Mouse (Mus musculus) neural tube, embryonic 15.5 days (tissue): Measurements from ENCODE around the gene Mcpt9. TPM values are rescaled to one million over a fixed set of nuclear protein-coding genes. Genes with fewer than 3 reads are reported as not detected.
"Not testable (repeated sequence)": the region's sequence is repeated elsewhere in the genome, so short reads cannot be mapped to it uniquely, and the experiment has no call there.

Source experiments
- ATAC-seq: fragments of 200-750 bp; cut with Nextera tagmentation; 2 replicates; pipeline ENCODE4 v1.8.0; 2017; ENCODE audit warnings: mild to moderate bottlenecking, moderate TSS enrichment, moderate library complexity; ENCODE audit not compliant: low FRiP score
- H3K27ac ChIP-seq: fragments of 300-500 bp; sonication (generic); replicated peaks from 2 replicates; pipeline ENCODE4 v1.5.1; 2015; ENCODE audit warnings: mild to moderate bottlenecking, inconsistent platforms
- H3K27me3 ChIP-seq: fragments of 300-500 bp; sonication (generic); replicated peaks from 2 replicates; pipeline ENCODE4 v1.6.1; 2015; ENCODE audit warnings: inconsistent platforms
- H3K36me3 ChIP-seq: fragments of 300-500 bp; sonication (generic); 2 replicates; pipeline ENCODE4 v1.6.1; 2015; ENCODE audit warnings: inconsistent platforms
- H3K4me1 ChIP-seq: fragments of 300-500 bp; sonication (generic); 2 replicates; pipeline ENCODE4 v1.6.1; 2015; ENCODE audit warnings: inconsistent platforms
- H3K4me2 ChIP-seq: fragments of 300-500 bp; sonication (generic); 2 replicates; pipeline ENCODE4 v1.6.1; 2015; ENCODE audit warnings: inconsistent platforms, mild to moderate bottlenecking, moderate library complexity
- H3K4me3 ChIP-seq: fragments of 300-500 bp; sonication (generic); replicated peaks from 2 replicates; pipeline ENCODE4 v1.5.1; 2015; ENCODE audit warnings: mild to moderate bottlenecking, inconsistent platforms
- H3K9ac ChIP-seq: fragments of 300-500 bp; sonication (generic); replicated peaks from 2 replicates; pipeline ENCODE4 v1.6.1; 2015; ENCODE audit warnings: mild to moderate bottlenecking, inconsistent platforms
- H3K9me3 ChIP-seq: fragments of 300-500 bp; sonication (generic); replicated peaks from 2 replicates; pipeline ENCODE4 v1.6.1; 2016; ENCODE audit warnings: inconsistent platforms
- WGBS: fragments of 180-500 bp; shearing (Covaris S2); methylation state at CpG from one replicate; pipeline ENCODE4 v1.1.7; 2015; ENCODE audit warnings: mixed read lengths; 5-methylcytosine and 5-hydroxymethylcytosine counted together
- polyA plus RNA-seq: library from polyadenylated mRNA; unstranded; fragments of >200 nt; fragmentation: Nextera tagmentation; extraction: Ambion mirVana; gene quantifications from 2 replicates; pipeline ENCODE4 v1.2.1, GENCODE M21; 2015

The Mcpt9 gene
- polyA plus RNA-seq: not detected in 2 replicates

DNA sequence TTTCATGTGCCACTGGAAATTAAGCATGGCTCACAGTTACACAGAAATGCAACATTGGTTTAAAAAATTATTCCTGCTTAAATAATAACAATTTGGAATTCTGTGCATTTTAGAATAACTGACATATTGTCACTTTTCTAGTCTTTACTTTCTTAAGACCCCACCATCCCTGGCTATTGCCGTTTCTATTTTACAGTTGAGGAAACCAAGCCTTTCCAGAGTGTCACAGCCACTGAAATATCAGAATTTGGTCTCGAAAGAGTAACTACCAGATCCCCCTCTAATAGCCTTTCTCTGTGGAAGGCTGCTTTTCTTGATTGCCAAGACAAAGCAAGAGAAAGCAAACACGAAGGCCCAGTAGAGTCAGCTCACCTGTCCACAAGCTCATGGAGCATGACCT lies at the start of gene Mcpt9:
Gene Mcpt9 (minus strand): TSS at position 101 of the 400 bp plus-strand sequence.
- ATAC-seq, H3K4me1 ChIP-seq, H3K4me3 ChIP-seq, H3K4me2 ChIP-seq, H3K27ac ChIP-seq, H3K36me3 ChIP-seq, H3K9me3 ChIP-seq, H3K9ac ChIP-seq, H3K27me3 ChIP-seq: not testable (repeated sequence)
- WGBS: 89% methylated on average over 3 of the region's 3 CpGs

DNA sequence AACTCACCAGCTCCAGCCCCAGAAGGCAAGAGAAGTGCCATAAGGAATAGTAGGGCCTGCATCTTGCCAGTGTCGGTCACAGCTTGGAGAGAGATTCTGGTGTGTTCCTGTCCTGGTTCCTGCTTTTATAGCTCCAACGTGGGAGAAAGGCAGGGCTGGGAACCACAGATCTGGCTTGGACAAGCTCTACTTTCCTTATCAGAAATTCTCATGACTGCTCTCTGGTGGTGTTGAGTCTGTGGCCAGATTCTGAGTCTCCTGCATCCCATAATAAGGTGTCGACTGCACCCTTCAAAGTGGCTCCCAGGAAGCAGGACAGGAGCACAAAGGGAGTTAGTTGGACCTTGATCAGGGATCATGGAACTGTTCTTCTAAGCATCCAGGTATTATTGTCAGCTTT lies 31.9 kb upstream of the Mcpt9 start, which contains the start of gene Mcpt4:
Gene Mcpt4 (minus strand): TSS at position 101 of the 400 bp plus-strand sequence.
- not testable (repeated sequence) for ATAC-seq, H3K4me1 ChIP-seq, H3K4me2 ChIP-seq, H3K9me3 ChIP-seq, H3K27ac ChIP-seq, H3K9ac ChIP-seq, H3K27me3 ChIP-seq, H3K4me3 ChIP-seq, H3K36me3 ChIP-seq
- WGBS: 85% methylated on average over 3 of the region's 3 CpGs

DNA sequence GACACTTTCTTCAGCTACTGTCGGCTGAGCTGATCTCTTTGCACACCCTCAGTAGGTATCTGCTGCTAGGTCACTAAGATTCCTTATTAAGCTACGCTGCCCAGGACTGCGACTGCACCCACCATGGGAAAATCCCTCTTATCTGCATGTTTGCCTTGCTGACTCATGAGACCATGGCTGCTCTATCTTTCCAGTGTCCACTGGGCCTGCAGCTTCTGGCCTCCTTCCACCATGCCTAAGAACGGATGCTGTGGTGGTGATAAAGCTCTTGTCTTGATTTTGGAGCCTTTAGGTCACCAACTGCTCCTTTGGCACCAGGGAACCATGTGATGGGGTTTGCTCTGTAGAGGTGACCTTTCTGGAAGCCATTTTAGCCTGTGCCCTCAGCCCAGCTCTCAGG lies 27.4 kb upstream of the Mcpt9 start:
- Histone ChIP-seq H3K36me3 (no peaks in the 10 kb centered on the region), H3K4me2 (no peak overlapping the region), H3K4me1 (no peaks in the 10 kb centered on the region), H3K27me3 (no peaks in the 10 kb centered on the region), H3K4me3 (no peak overlapping the region), H3K9ac (no peak overlapping the region), H3K9me3 (no peaks in the 10 kb centered on the region), H3K27ac (no peak overlapping the region)
- WGBS: 89% methylated on average over 4 of the region's 4 CpGs
- no peak for ATAC-seq

DNA sequence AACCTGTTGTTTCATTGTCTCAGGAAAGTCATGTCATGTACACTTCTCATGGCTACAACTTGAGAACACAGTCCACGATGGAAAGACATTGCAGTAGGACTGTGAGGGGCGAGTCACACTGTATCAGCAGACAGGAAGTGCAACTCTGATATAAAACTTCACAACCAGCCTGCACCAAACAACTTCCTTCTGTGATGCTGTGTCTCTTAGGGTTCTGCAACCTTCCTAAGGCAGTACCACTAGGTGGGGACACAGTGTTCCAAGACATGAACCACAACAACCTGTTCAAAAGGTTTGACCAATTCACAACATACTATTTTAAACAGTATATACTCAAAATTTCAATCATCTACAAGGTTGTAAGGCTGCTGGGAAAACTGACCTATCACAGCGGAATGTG lies 25.1 kb upstream of the Mcpt9 start:
- Histone ChIP-seq H3K36me3 (no peaks in the 10 kb centered on the region), H3K4me1 (no peaks in the 10 kb centered on the region), H3K27me3 (no peaks in the 10 kb centered on the region), H3K9me3 (no peaks in the 10 kb centered on the region), H3K9ac (no peak overlapping the region), H3K27ac (no peak overlapping the region), H3K4me2 (no peak overlapping the region), H3K4me3 (no peak overlapping the region)
- ATAC-seq: no peak
- 91% methylated on average over 3 of the region's 3 CpGs for WGBS

DNA sequence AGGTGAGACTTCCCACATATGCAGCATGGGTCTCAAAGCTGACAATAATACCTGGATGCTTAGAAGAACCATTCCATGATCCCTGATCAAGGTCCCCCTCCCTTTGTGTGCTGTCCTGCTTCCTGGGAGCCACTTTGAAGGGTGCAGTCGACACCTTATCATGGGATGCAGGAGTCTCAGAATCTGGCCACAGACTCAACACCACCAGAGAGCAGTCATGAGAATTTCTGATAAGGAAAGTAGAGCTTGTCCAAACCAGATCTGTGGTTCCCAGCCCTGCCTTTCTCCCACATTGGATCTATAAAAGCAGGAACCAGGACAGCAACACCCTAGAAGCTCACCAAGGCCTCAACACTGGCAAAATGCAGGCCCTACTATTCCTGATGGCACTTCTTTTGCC lies 11.5 kb upstream of the Mcpt9 start, which contains the start of gene Mcpt2:
Gene Mcpt2 (plus strand): TSS at position 250 of the 400 bp plus-strand sequence.
- H3K27ac ChIP-seq, H3K9me3 ChIP-seq, H3K4me3 ChIP-seq, H3K4me2 ChIP-seq, H3K36me3 ChIP-seq, H3K27me3 ChIP-seq, H3K4me1 ChIP-seq, H3K9ac ChIP-seq, ATAC-seq: not testable (repeated sequence)
- WGBS: 88% methylated on average over 1 of the region's 1 CpGs

DNA sequence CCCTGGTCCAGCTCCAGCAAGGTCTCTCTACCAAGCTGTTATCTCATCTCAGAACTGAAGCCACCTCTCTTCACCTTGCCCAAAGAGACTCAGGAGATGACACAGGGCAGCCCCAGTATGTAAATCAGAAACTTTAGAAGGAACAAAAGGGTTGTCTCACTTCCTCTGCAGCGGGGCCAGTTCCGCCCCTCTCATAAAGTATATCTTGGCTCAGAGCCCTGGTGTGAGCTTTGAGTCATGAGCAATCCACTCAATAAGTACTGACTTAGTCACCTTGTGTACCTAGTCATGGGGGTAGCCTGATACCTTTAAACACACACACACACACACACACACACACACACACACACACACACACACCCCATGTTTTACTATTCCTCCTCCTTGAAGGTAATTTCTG lies 4.1 kb upstream of the Mcpt9 start:
- no peaks in the 10 kb centered on the region for H3K27me3 ChIP-seq
- no peak for ATAC-seq
- no peaks in the 10 kb centered on the region for H3K9me3 ChIP-seq
- WGBS: 77% methylated on average over 2 of the region's 2 CpGs
- H3K36me3 ChIP-seq: no peaks in the 10 kb centered on the region
- H3K4me2 ChIP-seq: no peak overlapping the region
- no peak overlapping the region for H3K4me3 ChIP-seq
- H3K4me1 ChIP-seq: no peaks in the 10 kb centered on the region
- no peak overlapping the region for H3K9ac ChIP-seq
- no peak overlapping the region for H3K27ac ChIP-seq

DNA sequence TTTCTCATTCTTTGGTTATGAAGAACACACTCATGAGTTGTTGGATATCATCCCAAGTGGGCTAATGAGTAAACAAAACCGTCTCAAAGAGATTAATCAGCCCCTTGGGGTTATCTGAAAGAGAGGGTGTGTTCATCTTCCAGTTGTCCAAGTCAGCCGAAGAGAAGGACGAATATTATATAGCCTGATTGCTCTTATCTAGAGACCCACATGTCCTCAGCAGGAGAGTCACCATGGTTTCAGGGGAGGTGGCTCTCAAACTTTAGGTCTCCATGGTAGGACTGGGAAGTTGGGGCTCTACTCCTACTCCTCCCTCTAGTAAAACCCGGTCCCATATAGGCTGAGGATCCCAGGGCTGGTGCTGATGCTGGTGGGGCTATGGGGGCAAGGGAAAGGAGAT lies 9.0 kb downstream of the Mcpt9 start:
- H3K9me3 ChIP-seq, H3K27ac ChIP-seq, H3K27me3 ChIP-seq, H3K4me3 ChIP-seq, H3K9ac ChIP-seq, H3K4me1 ChIP-seq, ATAC-seq, H3K4me2 ChIP-seq, H3K36me3 ChIP-seq: not testable (repeated sequence)
- WGBS: 87% methylated on average over 4 of the region's 4 CpGs

DNA sequence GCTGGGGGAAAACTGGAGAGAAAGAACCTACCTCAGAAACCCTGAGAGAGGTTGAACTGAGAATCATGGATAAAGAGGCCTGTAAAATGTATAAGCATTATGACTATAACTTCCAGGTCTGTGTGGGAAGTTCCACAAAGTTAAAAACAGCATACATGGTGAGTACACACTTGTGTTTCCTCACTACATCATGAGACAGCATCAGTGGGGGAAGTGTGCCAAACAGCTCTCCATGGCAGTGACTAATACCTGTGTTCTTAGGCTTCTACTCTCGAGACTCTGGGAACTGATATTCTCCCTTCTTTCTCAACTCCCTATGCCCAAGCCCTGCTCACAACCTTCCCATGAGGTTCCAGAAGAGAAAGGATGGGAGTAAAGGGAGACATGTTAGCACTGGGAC lies 10.8 kb downstream of the Mcpt9 start:
- no peaks in the 10 kb centered on the region for H3K27me3 ChIP-seq
- H3K4me1 ChIP-seq: no peaks in the 10 kb centered on the region
- H3K4me2 ChIP-seq: no peak overlapping the region
- no peaks in the 10 kb centered on the region for H3K36me3 ChIP-seq
- no peak overlapping the region for H3K27ac ChIP-seq
- 77% methylated on average over 1 of the region's 1 CpGs for WGBS
- H3K9ac ChIP-seq: no peak overlapping the region
- ATAC-seq: no peak
- H3K4me3 ChIP-seq: no peak overlapping the region
- H3K9me3 ChIP-seq: no peaks in the 10 kb centered on the region

DNA sequence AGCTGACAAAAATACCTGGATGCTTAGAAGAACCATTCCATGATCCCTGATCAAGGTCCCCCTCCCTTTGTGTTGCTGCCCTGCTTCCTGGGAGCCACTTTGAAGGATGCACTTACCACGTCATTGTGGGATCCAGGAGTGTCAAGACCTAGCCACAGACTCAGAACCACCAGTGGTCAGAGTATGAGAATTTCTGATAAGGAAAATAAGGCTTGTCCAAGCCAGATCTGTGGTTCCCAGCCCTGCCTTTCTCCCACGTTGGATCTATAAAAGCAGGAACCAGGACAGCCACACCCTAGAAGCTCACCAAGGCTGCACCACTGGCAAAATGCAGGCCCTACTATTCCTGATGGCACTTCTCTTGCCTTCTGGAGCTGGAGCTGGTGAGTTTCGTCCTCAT lies 12.6 kb downstream of the Mcpt9 start, which contains the start of gene Mcpt1:
Gene Mcpt1 (plus strand): TSS at position 301 of the 400 bp plus-strand sequence.
- not testable (repeated sequence) for H3K9me3 ChIP-seq, H3K4me2 ChIP-seq, H3K36me3 ChIP-seq, H3K4me3 ChIP-seq, ATAC-seq, H3K27me3 ChIP-seq, H3K4me1 ChIP-seq, H3K27ac ChIP-seq, H3K9ac ChIP-seq
- 85% methylated on average over 3 of the region's 3 CpGs for WGBS

DNA sequence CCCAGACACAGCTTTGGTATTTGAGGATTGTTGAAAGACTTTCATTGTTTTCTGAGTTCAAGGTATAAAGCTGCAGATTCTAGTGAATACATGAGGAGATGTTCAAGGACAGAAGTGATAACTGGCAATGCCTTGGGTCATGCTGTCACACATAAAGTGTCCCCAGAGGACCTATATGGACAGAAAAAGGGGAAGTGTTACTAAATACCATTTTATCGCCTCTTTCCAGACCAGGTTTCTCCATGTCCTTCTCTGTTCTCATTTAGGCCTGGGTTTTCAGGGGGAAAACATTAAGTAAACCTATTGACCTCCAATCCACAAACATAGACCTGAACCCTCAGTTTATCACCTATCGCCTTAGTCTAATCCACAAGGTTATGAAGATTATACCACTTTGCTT lies 16.4 kb downstream of the Mcpt9 start:
- Histone ChIP-seq H3K27ac (no peak overlapping the region), H3K9ac (no peak overlapping the region), H3K9me3 (no peaks in the 10 kb centered on the region), H3K27me3 (no peaks in the 10 kb centered on the region), H3K36me3 (no peaks in the 10 kb centered on the region), H3K4me1 (no peaks in the 10 kb centered on the region), H3K4me3 (no peak overlapping the region), H3K4me2 (no peak overlapping the region)
- ATAC-seq: no peak
- WGBS: 97% methylated on average over 2 of the region's 2 CpGs

DNA sequence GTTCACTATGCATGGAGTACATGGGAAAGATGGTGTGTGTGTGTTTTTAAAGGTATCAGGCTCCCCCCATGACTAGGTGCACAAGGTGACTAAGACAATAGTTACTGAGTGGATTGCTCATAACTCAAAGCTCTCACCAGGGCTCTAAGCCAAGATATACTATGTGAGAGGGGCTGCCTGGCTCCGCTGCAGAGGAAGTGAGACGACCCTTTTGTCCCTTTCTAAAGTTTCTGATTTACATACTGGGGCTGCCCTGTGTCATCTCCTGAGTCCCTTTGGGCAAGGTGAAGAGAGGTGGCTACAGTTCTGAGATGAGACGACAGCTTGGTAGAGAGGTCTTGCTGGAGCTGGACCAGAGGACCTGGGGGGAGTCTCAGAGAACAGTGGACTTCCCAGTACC lies 17.1 kb downstream of the Mcpt9 start:
- no peak overlapping the region for H3K4me2 ChIP-seq
- H3K36me3 ChIP-seq: no peaks in the 10 kb centered on the region
- no peaks in the 10 kb centered on the region for H3K9me3 ChIP-seq
- no peak overlapping the region for H3K27ac ChIP-seq
- WGBS: 71% methylated on average over 3 of the region's 3 CpGs
- H3K27me3 ChIP-seq: no peaks in the 10 kb centered on the region
- no peak overlapping the region for H3K4me3 ChIP-seq
- no peak for ATAC-seq
- H3K4me1 ChIP-seq: no peaks in the 10 kb centered on the region
- H3K9ac ChIP-seq: no peak overlapping the region

DNA sequence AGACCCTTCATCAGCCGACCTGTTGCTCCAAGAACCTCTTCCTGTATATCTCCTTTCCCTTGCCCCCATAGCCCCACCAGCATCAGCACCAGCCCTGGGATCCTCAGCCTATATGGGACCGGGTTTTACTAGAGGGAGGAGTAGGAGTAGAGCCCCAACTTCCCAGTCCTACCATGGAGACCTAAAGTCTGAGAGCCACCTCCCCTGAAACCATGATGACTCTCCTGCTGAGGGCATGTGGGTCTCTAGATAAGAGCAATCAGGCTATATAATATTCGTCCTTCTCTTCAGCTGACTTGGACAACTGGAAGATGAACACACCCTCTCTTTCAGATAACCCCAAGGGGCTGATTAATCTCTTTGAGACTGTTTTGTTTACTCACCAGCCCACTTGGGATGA lies 42.8 kb downstream of the Mcpt9 start:
- not testable (repeated sequence) for H3K4me1 ChIP-seq, H3K27ac ChIP-seq, H3K4me2 ChIP-seq, H3K9ac ChIP-seq, H3K36me3 ChIP-seq, H3K9me3 ChIP-seq, ATAC-seq, H3K27me3 ChIP-seq, H3K4me3 ChIP-seq
- 87% methylated on average over 2 of the region's 3 CpGs for WGBS
